Mouse (Mus musculus) cerebellum, adult 18-20 months (tissue): ENCODE measurements around the gene Rab19.
"Not testable (repeated sequence)": the region's sequence is repeated elsewhere in the genome, so short reads cannot be mapped to it uniquely, and the experiment has no call there.

Source experiments
- DNase-seq, 2 experiments: peaks; one replicate each; pipeline ENCODE4 v3.0.0; 2021

Rab19 gene

DNA sequence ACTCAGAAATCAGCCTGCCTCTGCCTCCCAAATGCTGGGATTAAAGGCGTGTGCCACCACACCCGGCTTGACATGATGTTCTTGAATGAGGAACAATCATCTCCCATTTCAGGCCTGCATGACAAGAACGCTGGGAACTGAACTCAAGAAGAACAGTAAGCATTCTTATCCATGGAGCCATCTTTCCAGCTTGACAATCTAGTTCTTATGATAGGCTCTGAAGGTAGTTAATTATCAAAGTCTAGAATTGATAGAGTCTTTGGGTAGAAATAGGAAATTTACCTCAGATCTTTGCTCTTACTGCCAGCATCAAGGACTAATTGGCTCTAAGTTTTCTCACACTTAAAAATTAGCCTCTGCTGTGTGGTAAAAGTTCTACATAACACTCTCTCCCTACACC, 699 bp upstream of the Rab19 start:
- DNase-seq, result no peak

DNA sequence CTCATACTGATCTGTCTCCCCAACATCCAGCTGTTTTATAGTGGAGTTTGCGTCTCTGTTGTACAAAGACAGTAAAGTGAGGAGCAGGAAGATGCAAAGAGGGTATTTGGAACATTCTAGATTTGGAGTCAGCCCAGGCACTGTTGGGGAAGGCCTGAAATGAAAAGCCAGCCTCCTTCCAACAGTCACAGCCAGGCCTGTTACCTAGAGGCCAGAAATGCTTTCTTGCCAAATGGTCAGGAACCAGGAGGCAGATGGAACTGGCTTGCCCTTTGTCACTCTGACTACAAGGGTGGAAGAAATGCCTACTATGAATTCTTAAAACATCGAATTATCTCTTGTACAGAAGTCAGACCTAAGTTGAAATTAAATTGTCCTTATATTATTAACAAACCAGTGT, 9.0 kb downstream of the Rab19 start:
- peak; percentile 25 to 45 for DNase-seq

GRCm38 (mm10) chr6:39395471-39395870, 14.5 kb downstream of the Rab19 start:
- DNase-seq, result no peak

GRCm38 (mm10) chr6:39395916-39396315, 14.9 kb downstream of the Rab19 start:
- peak; percentile 35 to 39 for DNase-seq

GRCm38 (mm10) chr6:39397046-39397445, 16.1 kb downstream of the Rab19 start:
- DNase-seq, result no peak

- DNase-seq, result no peak
Observed at GRCm38 (mm10) chr6:39398342-39398741, 17.4 kb downstream of the Rab19 start.

- no peak for DNase-seq
Observed at GRCm38 (mm10) chr6:39400343-39400742, 19.4 kb downstream of the Rab19 start.

DNA sequence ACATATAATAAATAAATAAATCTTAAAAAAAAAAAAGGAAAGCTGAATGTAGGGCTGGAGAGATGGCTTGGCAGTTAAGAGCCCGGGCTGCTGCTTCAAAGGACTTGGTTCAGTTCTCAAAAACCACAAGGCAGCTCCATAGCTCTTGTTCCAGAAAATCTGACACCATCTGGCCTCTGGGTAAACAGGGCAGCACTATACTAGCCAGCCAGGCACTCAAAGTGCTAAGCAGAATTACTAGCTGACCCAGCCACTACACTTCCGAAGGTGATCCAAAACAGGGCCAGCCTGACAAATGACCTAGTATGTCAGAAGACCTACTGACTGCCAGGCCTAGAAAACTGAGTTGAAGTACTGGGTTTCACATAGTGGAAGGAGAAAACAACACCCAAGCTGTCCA, 22.2 kb downstream of the Rab19 start:
- peak; percentile 40 to 56 for DNase-seq

- DNase-seq, result no peak
Observed at GRCm38 (mm10) chr6:39406480-39406879, 25.5 kb downstream of the Rab19 start.

DNA sequence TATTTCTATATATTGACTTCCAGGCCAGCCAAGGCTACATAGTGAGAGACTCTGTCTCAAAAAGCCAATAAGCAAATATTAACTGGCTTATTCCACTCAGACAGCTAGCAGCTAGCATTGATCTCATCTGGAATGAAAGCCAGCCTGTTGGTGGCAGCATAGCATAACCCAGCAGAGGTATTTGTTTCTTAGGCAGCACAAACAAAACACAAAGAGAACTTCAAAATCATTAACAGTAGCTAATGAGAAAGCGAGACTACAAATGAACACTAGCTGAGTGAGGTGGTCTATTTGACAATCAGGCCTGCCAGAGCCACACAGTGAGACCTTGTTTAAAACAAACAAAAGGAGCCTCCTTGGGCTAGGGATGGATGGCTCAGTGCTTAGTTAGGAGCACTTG, 33.1 kb downstream of the Rab19 start:
- DNase-seq, result no peak

DNA sequence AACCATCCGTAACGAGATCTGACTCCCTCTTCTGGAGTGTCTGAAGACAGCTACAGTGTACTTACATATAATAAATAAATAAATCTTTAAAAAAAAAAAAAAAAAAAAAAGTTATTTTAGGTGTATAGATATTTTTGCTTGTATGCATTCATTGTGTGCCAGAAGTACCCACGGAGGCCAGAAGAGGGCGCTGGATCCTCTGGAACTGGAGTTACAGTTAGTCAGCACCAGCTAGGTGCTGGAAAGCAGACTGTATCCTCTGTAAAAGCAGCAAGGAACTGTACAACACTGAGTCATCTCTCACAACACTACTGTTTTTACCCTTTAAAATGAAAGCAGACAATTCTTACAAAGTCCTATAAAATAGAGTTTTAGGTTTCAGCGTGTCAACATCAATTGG, 34.8 kb downstream of the Rab19 start:
- peak; percentile 71 to 73 for DNase-seq

DNA sequence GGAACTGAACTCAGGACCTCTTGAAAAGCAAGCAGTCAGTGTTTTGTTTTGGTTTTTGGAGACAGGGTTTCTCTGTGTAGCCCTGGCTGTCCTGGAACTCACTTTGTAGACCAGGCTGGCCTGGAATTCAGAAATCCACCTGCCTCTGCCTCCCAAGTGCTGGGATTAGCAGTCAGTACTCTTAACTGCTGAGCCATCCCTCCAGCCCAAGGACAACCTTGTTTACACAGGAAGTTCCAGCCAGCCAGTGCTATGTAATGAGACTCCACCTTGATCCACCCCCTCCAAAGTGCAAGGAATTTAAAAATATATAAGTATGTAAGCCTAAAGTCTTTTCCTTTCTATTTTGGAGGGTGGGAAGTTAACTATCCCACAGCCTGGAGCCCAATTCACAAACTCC, 35.7 kb downstream of the Rab19 start:
- DNase-seq, result not testable (repeated sequence)

DNA sequence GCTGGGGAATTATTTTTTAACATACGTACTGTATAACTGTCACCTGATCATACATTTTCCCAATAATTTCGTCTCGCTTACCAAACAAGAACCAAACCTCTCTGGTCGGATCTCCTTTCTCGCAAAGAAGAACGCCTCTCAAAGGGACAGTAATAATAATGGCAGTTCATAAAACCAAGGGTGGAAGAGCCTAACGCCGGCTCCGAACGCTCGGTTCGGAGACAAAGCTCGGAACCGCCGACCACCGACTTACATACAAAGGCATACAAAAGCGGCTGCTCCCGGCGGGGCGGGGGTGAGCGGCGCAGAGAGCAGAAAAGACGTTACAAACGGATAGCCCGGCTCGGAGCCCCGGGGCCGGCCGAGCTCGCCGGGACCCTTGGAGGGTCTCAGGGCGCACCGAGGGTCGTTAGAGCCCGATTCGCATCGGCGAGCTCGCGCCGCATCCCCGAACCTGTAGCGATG, 38.4 kb downstream of the Rab19 start:
- no peak for DNase-seq

DNA sequence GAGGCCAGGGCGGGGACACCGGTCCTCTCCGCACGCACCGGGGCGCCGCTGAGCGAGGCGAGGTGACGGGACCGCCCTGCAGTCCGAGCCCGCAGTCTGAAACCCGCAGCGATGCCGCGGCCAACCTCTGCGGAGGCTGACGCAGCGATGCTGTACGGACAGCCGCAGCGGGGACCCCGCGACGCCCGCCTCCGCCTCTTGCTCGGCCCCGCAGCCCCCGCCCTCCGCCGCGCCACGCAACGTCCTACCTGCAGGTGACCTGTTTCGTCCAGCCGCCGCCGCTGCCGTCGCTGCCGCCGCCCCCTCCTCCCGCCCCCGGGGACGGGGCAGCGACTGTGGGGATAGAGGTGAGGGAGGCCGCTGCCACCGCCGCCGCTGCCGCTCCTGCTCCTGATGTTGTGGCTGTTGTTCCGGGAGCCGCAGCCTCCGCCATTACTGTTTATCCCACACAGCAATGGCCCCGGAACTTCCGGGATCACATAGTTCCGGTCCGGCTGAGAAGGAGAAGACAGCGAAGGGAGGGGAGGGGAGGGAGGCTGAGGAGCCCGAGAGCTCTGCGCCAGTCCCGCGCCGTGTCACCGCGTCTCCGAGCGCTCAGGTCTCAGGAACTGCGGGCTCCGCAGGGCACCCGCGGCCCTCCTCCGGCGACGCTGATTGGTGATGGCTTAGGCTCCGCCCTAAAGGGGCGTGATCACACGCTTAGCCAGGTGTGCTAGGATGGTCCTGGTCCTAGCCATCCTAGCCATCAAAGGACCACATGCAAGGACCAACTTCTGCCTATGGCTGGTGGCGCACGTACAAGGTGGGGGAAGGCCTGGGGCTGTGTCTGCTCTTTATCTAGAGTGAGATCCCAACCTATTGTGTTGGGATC, 39.1 kb downstream of the Rab19 start, which contains the start of gene Mkrn1:
Gene Mkrn1 (minus strand): TSS at position 612 of the 871 bp plus-strand sequence.
- DNase-seq, result peak; percentile 91 to 93

GRCm38 (mm10) chr6:39420867-39421266, 39.9 kb downstream of the Rab19 start:
- DNase-seq, result no peak

DNA sequence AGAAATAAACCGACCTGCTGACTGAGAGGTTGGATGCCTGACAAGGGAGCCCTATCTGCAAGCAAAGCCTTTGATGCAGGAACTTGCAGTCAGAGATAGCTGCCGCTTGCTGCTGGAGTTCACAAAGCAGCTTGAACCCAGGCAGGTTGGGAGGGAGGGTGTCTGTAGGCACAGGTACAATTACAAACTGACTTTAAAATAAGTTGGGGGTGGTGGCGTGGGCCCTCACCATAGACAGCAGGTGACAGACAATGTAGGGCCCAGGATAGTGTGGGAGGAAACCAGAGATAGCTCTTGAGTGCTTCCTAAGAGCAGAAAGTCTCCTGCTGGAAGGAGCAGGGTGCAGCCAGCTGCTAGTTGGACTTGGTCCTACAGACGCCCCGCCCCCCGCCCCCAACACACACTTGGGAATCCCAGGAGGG, 42.2 kb downstream of the Rab19 start:
- DNase-seq, result no peak

GRCm38 (mm10) chr6:39423686-39424085, 42.7 kb downstream of the Rab19 start:
- DNase-seq, result no peak

DNA sequence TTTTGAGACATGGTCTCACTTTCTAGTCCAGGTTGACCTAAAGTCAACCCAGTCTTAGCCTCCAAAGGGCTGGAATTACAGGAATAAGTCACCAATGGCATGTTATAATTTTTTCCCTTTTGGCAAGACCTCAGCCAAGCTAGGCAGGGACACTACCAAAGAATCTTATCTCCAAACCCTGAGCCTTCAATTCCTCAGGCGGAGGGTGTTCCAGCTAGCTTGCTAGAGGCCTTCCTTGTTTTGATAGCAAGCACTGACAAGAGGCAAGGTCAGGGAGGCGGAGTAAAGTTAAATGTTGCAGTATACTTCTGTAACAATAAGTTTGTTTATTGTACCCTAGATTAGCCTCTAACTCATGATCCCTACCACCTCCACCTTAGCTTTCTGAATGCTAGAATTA, 44.2 kb downstream of the Rab19 start:
- no peak for DNase-seq

- no peak for DNase-seq
Observed at GRCm38 (mm10) chr6:39426725-39427124, 45.8 kb downstream of the Rab19 start.

DNA sequence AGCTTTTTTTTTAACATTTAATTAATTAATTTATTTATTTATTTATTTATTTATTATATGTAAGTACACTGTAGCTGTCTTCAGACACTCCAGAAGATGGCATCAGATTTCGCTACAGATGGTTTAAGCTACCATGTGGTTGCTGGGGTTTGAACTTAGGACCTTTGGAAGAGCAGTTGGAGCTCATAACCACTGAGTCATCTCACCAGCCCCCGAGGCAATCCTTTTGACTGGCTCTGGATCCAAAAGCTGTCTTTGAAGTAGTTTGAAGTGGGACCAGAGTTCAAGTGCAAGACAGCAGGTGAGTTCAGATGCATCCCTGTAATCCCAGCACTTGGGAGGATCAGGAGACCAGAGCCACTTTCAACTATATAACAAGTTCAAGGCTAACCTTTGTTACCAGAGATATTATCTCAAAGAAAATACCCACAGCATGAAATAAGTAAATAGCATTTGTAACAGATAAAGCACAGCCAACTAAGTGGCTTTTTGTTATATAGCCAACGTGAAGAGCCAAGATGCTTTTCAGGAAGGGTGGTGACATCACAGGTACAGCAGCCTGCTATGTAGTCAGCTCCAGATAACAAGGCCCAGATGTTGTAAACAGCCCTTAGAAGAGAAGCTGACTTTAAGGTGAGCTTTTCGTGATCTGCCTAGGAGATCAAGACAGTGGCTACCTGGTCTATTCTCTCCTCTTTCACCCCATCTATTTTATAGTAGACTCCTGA, 46.5 kb downstream of the Rab19 start:
- no peak for DNase-seq

- DNase-seq, result no peak
Observed at GRCm38 (mm10) chr6:39429007-39429788, 48.2 kb downstream of the Rab19 start.

GRCm38 (mm10) chr6:39430722-39431121, 49.7 kb downstream of the Rab19 start:
- no peak for DNase-seq

- DNase-seq, result no peak
Observed at GRCm38 (mm10) chr6:39433174-39433573, 52.2 kb downstream of the Rab19 start.
